18 mouse cellular contexts compared by ENCODE assay signal in genomic region chr1:52373817-52374216, GRCm38 (mm10).
DNase-seq lines count a peak whose midpoint lies in the region; ATAC-seq and TF ChIP-seq lines count a peak whose summit lies in the region.
"Had no signal": no experiment of that assay in that cellular context is flagged by ENCODE, and none has a peak within 500 bp of the region (broad histone marks: within the 10 kb centered on the region; RNA-seq: fewer than 3 reads in every experiment).

No protein-coding gene starts in this region.

- no peaks in the 10 kb centered on the region for H3K79me2 ChIP-seq in MEL (ENCODE audit: control insufficient read depth, insufficient read depth, low read length, poor library complexity)

- no peaks in the 10 kb centered on the region; a peak in 1 of 4 replicates for H3K4me1 ChIP-seq in liver, embryonic 14.5 days (replicated peaks; ENCODE audit: control insufficient read depth in 2 of 2, insufficient read depth in 2 of 2, low read length in 1 of 2)
- peaks cover 3 to 7% of the 10 kb centered on the region in 2 experiments for H3K4me1 ChIP-seq in MEL (ENCODE audit: control insufficient read depth in 1 of 2, insufficient read depth in 2 of 2, low read length in 2 of 2)
- H3K4me1 ChIP-seq: embryonic facial prominence, embryonic 10.5 days; embryonic facial prominence, embryonic 12.5 days; forebrain, embryonic 13.5 days; forebrain, embryonic 15.5 days had no signal

- no peak overlapping the region for H3K4me3 ChIP-seq in liver, embryonic 14.5 days (ENCODE audit: insufficient read depth in 1 of 2, low read depth in 2 of 2, low read length in 2 of 2)
- H3K4me3 ChIP-seq in MEL (ENCODE audit: control insufficient read depth in 1 of 2, insufficient read depth in 1 of 2, low read depth in 2 of 2, low read length in 2 of 2) = peak overlapping the region in 1 of 2 experiments; percentile 31; a peak in 1 of 4 replicates
- H3K4me3 ChIP-seq: embryonic facial prominence, embryonic 10.5 days; embryonic facial prominence, embryonic 12.5 days; forebrain, embryonic 13.5 days; forebrain, embryonic 15.5 days had no signal

- no peaks in the 10 kb centered on the region for H3K36me3 ChIP-seq in liver, embryonic 14.5 days (replicated peaks; ENCODE audit: control insufficient read depth, insufficient read depth, low read depth)
- peaks cover 0 to 15% of the 10 kb centered on the region in 2 experiments; a peak in 2 of 4 replicates for H3K36me3 ChIP-seq in MEL (ENCODE audit: control insufficient read depth in 1 of 2, insufficient read depth in 2 of 2, low read length in 2 of 2)
- H3K36me3 ChIP-seq: embryonic facial prominence, embryonic 10.5 days; embryonic facial prominence, embryonic 12.5 days; forebrain, embryonic 15.5 days had no signal

- DNase-seq in liver, embryonic 14.5 days (ENCODE audit: low read depth in 3 of 3, low spot score in 3 of 3) = no peak
- DNase-seq in liver (no peak), MEL (ENCODE audit: low read depth, low spot score) (no peak)
- no peak for DNase-seq in right cerebral cortex, postnatal 36 days (ENCODE audit: low spot score in 2 of 2)
- no peak for DNase-seq in ovary, postnatal 14 days (ENCODE audit: low spot score)
- DNase-seq: adrenal gland, adult 2 months; adrenal gland, postnatal 10 days; adrenal gland, postnatal 25 days; cerebellum, adult 11-12 months; cerebellum, adult 2 months; cerebellum, adult 9-10 months; cerebellum, postnatal 10 days; cerebellum, postnatal 25 days; forebrain, postnatal 0 days had no signal

- peak; percentile 38; the same call in 1 of the 2 replicates for TF ChIP-seq EP300 in liver, embryonic 14.5 days (IDR thresholded peaks at IDR 0.05; ENCODE audit: low read depth)
- TF ChIP-seq EP300 in MEL (IDR thresholded peaks at IDR 0.05; ENCODE audit: low read depth in 1 of 2, low read length in 2 of 2) = peak; percentile 74 to 80

- no peaks in the 10 kb centered on the region for H3K9me3 ChIP-seq in liver, embryonic 14.5 days (ENCODE audit: control insufficient read depth, low read length)
- no peaks in the 10 kb centered on the region for H3K9me3 ChIP-seq in MEL (replicated peaks; ENCODE audit: insufficient read depth, low read length)
- H3K9me3 ChIP-seq: embryonic facial prominence, embryonic 10.5 days; embryonic facial prominence, embryonic 12.5 days; forebrain, embryonic 13.5 days; forebrain, embryonic 15.5 days had no signal

- no peak overlapping the region for H3K27ac ChIP-seq in liver, embryonic 14.5 days
- H3K27ac ChIP-seq in MEL (ENCODE audit: control insufficient read depth, low read depth, low read length) = no peak overlapping the region
- H3K27ac ChIP-seq: embryonic facial prominence, embryonic 10.5 days; embryonic facial prominence, embryonic 12.5 days; forebrain, embryonic 13.5 days; forebrain, embryonic 15.5 days had no signal

- no peak overlapping the region for H3K9ac ChIP-seq in liver, embryonic 14.5 days (replicated peaks)
- no peak overlapping the region for H3K9ac ChIP-seq in MEL (ENCODE audit: control insufficient read depth, low read depth, low read length, poor library complexity, severe bottlenecking)
- H3K9ac ChIP-seq: embryonic facial prominence, embryonic 12.5 days; forebrain, embryonic 13.5 days; forebrain, embryonic 15.5 days; forebrain, postnatal 0 days had no signal

- no peak overlapping the region for H3K4me2 ChIP-seq in liver, embryonic 14.5 days (ENCODE audit: low read depth)
- H3K4me2 ChIP-seq: embryonic facial prominence, embryonic 12.5 days; forebrain, embryonic 13.5 days; forebrain, embryonic 15.5 days had no signal

- no peak for ATAC-seq in liver, embryonic 14.5 days (ENCODE audit: insufficient read depth)
- ATAC-seq: forebrain, embryonic 13.5 days; forebrain, embryonic 15.5 days; forebrain, postnatal 0 days had no signal

- TF ChIP-seq CTCF in liver, embryonic 14.5 days (IDR thresholded peaks at IDR 0.05; ENCODE audit: low read depth) = no peak
- TF ChIP-seq CTCF in MEL (IDR thresholded peaks at IDR 0.05 in 2 of 3, conservative IDR thresholded peaks at IDR 0.05 in 1 of 3; ENCODE audit: control insufficient read depth in 1 of 3, insufficient read depth in 1 of 3, low read depth in 2 of 3, low read length in 3 of 3, poor library complexity in 1 of 3, severe bottlenecking in 1 of 3) = no peak

- TF ChIP-seq RAD21 in MEL (IDR thresholded peaks at IDR 0.05; ENCODE audit: low read depth, low read length) = no peak

- no peaks in the 10 kb centered on the region for H3K27me3 ChIP-seq in liver, embryonic 14.5 days (ENCODE audit: control insufficient read depth, insufficient read depth, low read length)
- no peaks in the 10 kb centered on the region for H3K27me3 ChIP-seq in MEL (ENCODE audit: control insufficient read depth in 1 of 2, insufficient read depth in 2 of 2, low read length in 2 of 2)
- H3K27me3 ChIP-seq: embryonic facial prominence, embryonic 12.5 days; forebrain, embryonic 13.5 days; forebrain, embryonic 15.5 days had no signal

- no peak for TF ChIP-seq POLR2A in MEL (IDR thresholded peaks at IDR 0.05; ENCODE audit: control insufficient read depth in 1 of 2, insufficient read depth in 1 of 2, low read depth in 1 of 2, low read length in 2 of 2, poor library complexity in 1 of 2)

- WGBS in liver, embryonic 14.5 days (ENCODE audit: insufficient replicate concordance) = 13% methylated on average over 2 of the region's 2 CpGs

TF ChIP-seq in MEL, 35 proteins besides CTCF, POLR2A, EP300 and RAD21:
- no peak for TF ChIP-seq USF2 (IDR thresholded peaks at IDR 0.05; ENCODE audit: borderline replicate concordance in 1 of 2, insufficient read depth in 1 of 2, low read depth in 1 of 2, low read length in 2 of 2)
- TF ChIP-seq ETS1 (IDR thresholded peaks at IDR 0.05; ENCODE audit: low read depth, low read length) = peak; percentile 60; the same call in 1 of the 2 replicates
- TF ChIP-seq RCOR1 (IDR thresholded peaks at IDR 0.05; ENCODE audit: low read depth, low read length) = peak; percentile 72
- TF ChIP-seq POLR2AphosphoS2 (IDR thresholded peaks at IDR 0.05; ENCODE audit: low read length) = no peak
- TF ChIP-seq ZC3H11A (IDR thresholded peaks at IDR 0.05; ENCODE audit: low read depth, low read length) = no peak
- TF ChIP-seq E2F4 (IDR thresholded peaks at IDR 0.05; ENCODE audit: borderline replicate concordance, low read depth, low read length) = no peak
- TF ChIP-seq USF1 (IDR thresholded peaks at IDR 0.05; ENCODE audit: low read depth, low read length) = no peak
- no peak for TF ChIP-seq POLR2AphosphoS5 (IDR thresholded peaks at IDR 0.05; ENCODE audit: borderline replicate concordance, low read depth, low read length)
- no peak for TF ChIP-seq SIN3A (IDR thresholded peaks at IDR 0.05; ENCODE audit: low read length)
- TF ChIP-seq UBTF (IDR thresholded peaks at IDR 0.05; ENCODE audit: borderline replicate concordance, insufficient read depth, low read depth, low read length) = no peak
- peak; percentile 81 for TF ChIP-seq BHLHE40 (IDR thresholded peaks at IDR 0.05; ENCODE audit: borderline replicate concordance, low read depth, low read length)
- no peak for TF ChIP-seq CHD1 (IDR thresholded peaks at IDR 0.05; ENCODE audit: low read depth, low read length)
- TF ChIP-seq HCFC1 (IDR thresholded peaks at IDR 0.05; ENCODE audit: low read depth, low read length) = no peak
- TF ChIP-seq MEF2A (IDR thresholded peaks at IDR 0.05; ENCODE audit: extremely low read depth, insufficient replicate concordance, low read depth, low read length, poor library complexity, severe bottlenecking) = no peak
- TF ChIP-seq MAZ (IDR thresholded peaks at IDR 0.05; ENCODE audit: low read depth, low read length) = no peak
- peak; percentile 71 for TF ChIP-seq GATA1 (IDR thresholded peaks at IDR 0.05; ENCODE audit: low read depth, low read length)
- no peak for TF ChIP-seq MAX (IDR thresholded peaks at IDR 0.05; ENCODE audit: low read length)
- TF ChIP-seq KAT2A (conservative IDR thresholded peaks at IDR 0.05; ENCODE audit: low read depth, low read length) = no peak
- TF ChIP-seq MYC (IDR thresholded peaks at IDR 0.05; ENCODE audit: low read depth, low read length) = no peak
- no peak for TF ChIP-seq NELFE (IDR thresholded peaks at IDR 0.05; ENCODE audit: low read depth, low read length)
- no peak for TF ChIP-seq NRF1 (IDR thresholded peaks at IDR 0.05; ENCODE audit: insufficient read depth, low read depth, low read length, poor library complexity, severe bottlenecking)
- TF ChIP-seq MXI1 (IDR thresholded peaks at IDR 0.05; ENCODE audit: low read depth, low read length) = 0 out of 2 replicates have a peak, but pooled peaks have one; percentile 33
- no peak for TF ChIP-seq ELF1 (IDR thresholded peaks at IDR 0.05; ENCODE audit: low read depth, low read length)
- no peak for TF ChIP-seq ZNF384 (IDR thresholded peaks at IDR 0.05; ENCODE audit: low read depth, low read length)
- TF ChIP-seq ZKSCAN1 (IDR thresholded peaks at IDR 0.05; ENCODE audit: low read depth, low read length) = no peak
- peak; percentile 61 for TF ChIP-seq MYB (IDR thresholded peaks at IDR 0.05; ENCODE audit: low read depth, low read length)
- no peak for TF ChIP-seq CHD2 (IDR thresholded peaks at IDR 0.05; ENCODE audit: low read length)
- 0 out of 2 replicates have a peak, but pooled peaks have one; percentile 41 for TF ChIP-seq MAFK (IDR thresholded peaks at IDR 0.05; ENCODE audit: borderline replicate concordance, low read depth, low read length)
- no peak for TF ChIP-seq TBP (IDR thresholded peaks at IDR 0.05; ENCODE audit: low read depth, low read length)
- TF ChIP-seq TCF12 (IDR thresholded peaks at IDR 0.05; ENCODE audit: low read depth, low read length) = peak; percentile 80; the same call in 1 of the 2 replicates
- no peak for TF ChIP-seq GABPA (IDR thresholded peaks at IDR 0.05; ENCODE audit: low read depth, low read length)
- no peak for TF ChIP-seq TAL1 (IDR thresholded peaks at IDR 0.05; ENCODE audit: low read length)
- no peak for TF ChIP-seq JUND (IDR thresholded peaks at IDR 0.05; ENCODE audit: low read depth, low read length)
- TF ChIP-seq ZMIZ1 (IDR thresholded peaks at IDR 0.05; ENCODE audit: low read depth, low read length) = no peak
- no peak for TF ChIP-seq SMC3 (IDR thresholded peaks at IDR 0.05; ENCODE audit: low read depth, low read length)
